Mouse (Mus musculus) limb, embryonic 12.5 days (tissue): ENCODE data around the gene Rarg. TPM values are rescaled to one million over a fixed set of nuclear protein-coding genes. Genes with fewer than 3 reads are reported as not detected.

Source experiments
- ATAC-seq: fragments of 200-750 bp; cut with Nextera tagmentation; 2 replicates; pipeline ENCODE4 v1.8.0; 2017; ENCODE audit warnings: low read depth, moderate TSS enrichment; ENCODE audit not compliant: insufficient number of reproducible peaks, insufficient read depth, low FRiP score, low TSS enrichment
- H3K27ac ChIP-seq: fragments of 300-500 bp; sonication (generic); 2 replicates; pipeline ENCODE4 v1.5.1; 2016; ENCODE audit warnings: mild to moderate bottlenecking, moderate library complexity
- H3K27me3 ChIP-seq: fragments of 300-500 bp; sonication (generic); 2 replicates; pipeline ENCODE4 v1.6.1; 2016; ENCODE audit warnings: mild to moderate bottlenecking, moderate library complexity
- H3K36me3 ChIP-seq: fragments of 300-500 bp; sonication (generic); 2 replicates; pipeline ENCODE4 v1.6.1; 2016; ENCODE audit warnings: mild to moderate bottlenecking, moderate library complexity
- H3K4me1 ChIP-seq: fragments of 300-500 bp; sonication (generic); replicated peaks from 2 replicates; pipeline ENCODE4 v1.6.1; 2016
- H3K4me2 ChIP-seq: fragments of 300-500 bp; sonication (generic); 2 replicates; pipeline ENCODE4 v1.6.1; 2016; ENCODE audit warnings: mild to moderate bottlenecking, moderate library complexity
- H3K4me3 ChIP-seq: fragments of 300-500 bp; sonication (generic); replicated peaks from 2 replicates; pipeline ENCODE4 v1.5.1; 2016; ENCODE audit warnings: mild to moderate bottlenecking
- H3K9ac ChIP-seq: fragments of 300-500 bp; sonication (generic); replicated peaks from 2 replicates; pipeline ENCODE4 v1.6.1; 2016; ENCODE audit warnings: mild to moderate bottlenecking, moderate library complexity
- H3K9me3 ChIP-seq: fragments of 300-500 bp; sonication (generic); 2 replicates; pipeline ENCODE4 v1.6.1; 2016; ENCODE audit warnings: mild to moderate bottlenecking, moderate library complexity
- WGBS: fragments of 180-500 bp; shearing (Covaris S2); methylation state at CpG from one replicate; pipeline ENCODE4 v1.1.7; 2016; 5-methylcytosine and 5-hydroxymethylcytosine counted together
- polyA plus RNA-seq: library from polyadenylated mRNA; unstranded; fragments of >200 nt; fragmentation: Nextera tagmentation; extraction: Ambion mirVana; gene quantifications from 2 replicates; pipeline ENCODE4 v1.2.1, GENCODE M21; 2016

The Rarg gene
- polyA plus RNA-seq: 137 TPM in 2 replicates

DNA sequence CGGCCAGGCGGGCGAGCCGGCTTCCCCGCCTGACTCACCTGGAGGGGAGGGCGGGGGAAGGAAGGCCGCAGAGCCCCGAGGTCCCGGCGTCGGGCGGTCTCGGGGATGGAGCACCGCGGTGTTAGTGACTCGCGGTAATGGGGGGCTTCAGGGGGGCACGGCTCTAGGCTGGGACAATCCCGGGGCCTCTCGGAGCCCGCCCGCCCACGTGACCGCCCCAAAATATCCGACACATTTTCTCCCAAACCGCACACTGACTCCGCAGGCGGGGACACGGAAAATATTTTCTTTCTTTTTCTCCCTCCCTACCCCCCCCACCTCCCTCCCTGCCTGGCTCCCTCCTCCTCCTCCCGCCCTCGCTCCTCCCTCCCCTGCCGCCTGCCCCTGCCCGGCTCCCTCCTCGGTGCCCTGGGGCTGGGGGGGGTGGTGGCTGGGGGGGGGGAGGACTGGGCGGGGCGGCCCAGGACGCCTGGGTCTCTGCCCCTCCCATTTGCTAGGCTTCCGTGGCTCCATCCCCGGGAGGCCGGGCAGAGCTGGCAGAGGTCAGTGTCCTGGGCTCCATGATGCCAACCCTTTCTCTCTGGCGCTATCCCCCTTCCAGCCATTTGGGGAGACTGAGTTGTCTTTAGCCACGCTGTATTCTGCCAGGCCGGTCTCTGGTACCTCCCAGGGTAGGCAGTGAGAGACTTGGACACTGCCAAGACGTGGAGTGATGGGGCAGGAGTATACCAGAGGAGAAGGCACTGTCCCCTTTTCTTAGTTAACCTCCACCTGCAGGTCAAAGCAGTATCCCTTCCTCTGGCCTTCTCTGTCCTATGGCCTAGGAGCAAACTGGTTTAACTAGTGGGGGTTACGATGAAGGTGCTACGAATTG lies at the start of gene Rarg:
TSS of gene Rarg (minus strand) at position 316 of the 874 bp plus-strand sequence.
- Histone ChIP-seq H3K4me1 (peaks cover 80% of the 10 kb centered on the region), H3K4me2 (peak within 1 kb of the TSS; percentile 92), H3K4me3 (peak within 1 kb of the TSS; percentile 82), H3K27ac (peak within 1 kb of the TSS; percentile 99), H3K9ac (peak within 1 kb of the TSS; percentile 93), H3K27me3 (no peaks in the 10 kb centered on the region), H3K9me3 (no peaks in the 10 kb centered on the region), H3K36me3 (peaks cover 21% of the 10 kb centered on the region)
- peak; percentile 39 for ATAC-seq
- under 1% methylated on average over 32 of the region's 46 CpGs for WGBS

DNA sequence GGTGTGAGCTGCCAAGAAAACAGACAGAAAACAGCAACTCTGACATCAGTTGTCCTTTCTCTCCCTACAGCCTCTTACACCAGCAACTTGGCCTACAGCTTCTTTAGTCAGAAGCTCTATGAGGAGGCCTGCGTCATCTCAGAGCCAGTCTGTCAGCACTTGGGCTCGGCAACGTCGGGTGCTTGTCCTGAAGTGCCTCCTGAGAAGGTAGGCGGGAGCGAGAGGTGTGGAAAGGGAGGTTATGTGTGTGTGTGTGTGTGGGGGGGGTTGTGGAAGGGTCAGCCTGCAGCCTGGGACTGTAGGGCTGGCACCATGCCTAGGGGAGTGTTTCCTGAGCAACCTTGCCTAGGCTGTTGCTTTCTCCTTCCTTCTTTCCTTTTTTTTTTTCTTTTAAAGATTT lies 45.2 kb upstream of the Rarg start:
- Histone ChIP-seq H3K36me3 (peaks cover 88% of the 10 kb centered on the region), H3K27ac (no peak overlapping the region), H3K27me3 (no peaks in the 10 kb centered on the region), H3K4me2 (no peak overlapping the region), H3K9me3 (no peaks in the 10 kb centered on the region), H3K9ac (no peak overlapping the region), H3K4me1 (no peaks in the 10 kb centered on the region), H3K4me3 (no peak overlapping the region)
- WGBS: 81% methylated on average over 6 of the region's 6 CpGs
- ATAC-seq: no peak

GRCm38 (mm10) chr15:102296368-102297006 lies 39.2 kb upstream of the Rarg start:
- 0 out of 2 replicates have a peak, but pooled peaks have one; percentile 21 for ATAC-seq

DNA sequence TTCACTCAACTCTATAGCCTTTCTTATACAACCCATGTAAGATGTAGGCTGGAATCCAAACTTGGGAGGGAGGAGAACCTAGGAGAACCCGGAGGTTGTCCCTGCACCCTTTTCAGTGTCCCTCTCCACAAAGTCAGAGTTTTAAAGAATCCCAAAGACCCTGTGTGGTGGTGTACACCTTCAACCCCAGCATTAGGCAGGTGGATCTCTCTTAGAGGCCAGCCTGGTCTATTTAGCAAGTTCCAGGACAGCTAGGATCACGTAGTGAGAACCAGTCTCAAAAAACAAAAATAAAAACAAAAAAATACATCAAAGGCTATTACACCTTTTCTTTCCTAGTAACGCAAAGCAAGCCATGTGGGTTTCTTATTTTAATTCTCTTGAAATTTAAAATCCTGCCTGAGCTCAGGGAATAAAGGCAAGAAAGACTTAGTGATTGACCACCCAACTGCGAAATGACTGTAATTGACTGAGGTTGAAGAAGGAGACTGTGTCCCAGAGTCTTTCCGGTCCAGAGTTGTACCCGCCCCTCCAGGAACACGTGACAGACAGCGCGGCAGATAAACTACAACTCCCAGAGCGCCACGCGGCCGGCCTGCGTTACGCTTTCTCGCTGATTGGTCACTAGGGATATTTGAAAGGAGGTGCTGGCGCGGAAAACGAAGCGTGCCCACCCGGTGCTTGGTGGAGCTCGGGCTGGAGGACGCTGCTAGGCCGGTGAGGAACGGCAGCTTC lies 38.5 kb upstream of the Rarg start, which contains the start of gene Espl1:
TSS of gene Espl1 (plus strand) at position 634 of the 735 bp plus-strand sequence.
- Histone ChIP-seq H3K4me3 (peak within 1 kb of the TSS; percentile 77), H3K9me3 (no peaks in the 10 kb centered on the region), H3K36me3 (peaks cover 28% of the 10 kb centered on the region), H3K4me1 (peaks cover 11% of the 10 kb centered on the region), H3K27ac (0 out of 2 replicates have a peak within 1 kb of the TSS, but pooled peaks have one; percentile 29), H3K4me2 (peak within 1 kb of the TSS; percentile 93), H3K27me3 (no peaks in the 10 kb centered on the region), H3K9ac (peak within 1 kb of the TSS; percentile 62)
- peak; percentile 95 for ATAC-seq
- WGBS: 7% methylated on average over 25 of the region's 25 CpGs

More at GRCm38 (mm10) chr15:102296368-102297006, 39.2 kb upstream of the Rarg start:
- peak overlapping the region; percentile 62 for H3K9ac ChIP-seq
- H3K36me3 ChIP-seq: peaks cover 35% of the 10 kb centered on the region
- H3K27me3 ChIP-seq: no peaks in the 10 kb centered on the region
- H3K4me3 ChIP-seq: peak overlapping the region; percentile 77
- H3K9me3 ChIP-seq: no peaks in the 10 kb centered on the region
- H3K27ac ChIP-seq: 0 out of 2 replicates have a peak overlapping the region, but pooled peaks have one; percentile 29
- H3K4me2 ChIP-seq: peak overlapping the region; percentile 93
- H3K4me1 ChIP-seq: peaks cover 11% of the 10 kb centered on the region
- 3% methylated on average over 24 of the region's 24 CpGs for WGBS

DNA sequence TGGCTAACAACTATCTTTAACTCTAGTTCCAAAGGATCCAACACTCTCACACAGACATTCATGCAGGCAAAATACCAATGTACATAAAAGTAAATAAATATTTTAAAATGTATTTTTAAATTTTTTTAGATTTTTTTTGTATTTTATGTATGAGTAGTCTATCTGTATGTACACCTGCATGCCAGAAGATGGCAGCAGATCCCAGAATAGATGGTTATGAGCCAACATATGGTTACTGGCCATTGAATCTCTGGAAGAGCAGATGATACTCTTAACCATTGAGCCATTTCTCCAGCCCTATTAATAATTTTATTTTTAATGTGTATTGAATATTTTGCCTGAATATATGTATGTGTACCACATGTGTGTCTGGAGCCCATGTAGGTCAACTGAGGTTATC lies 30.1 kb upstream of the Rarg start:
- no peaks in the 10 kb centered on the region for H3K9me3 ChIP-seq
- no peak overlapping the region for H3K27ac ChIP-seq
- H3K4me1 ChIP-seq: no peaks in the 10 kb centered on the region
- no peak overlapping the region for H3K4me3 ChIP-seq
- H3K27me3 ChIP-seq: no peaks in the 10 kb centered on the region
- H3K9ac ChIP-seq: no peak overlapping the region
- H3K36me3 ChIP-seq: peaks cover 7% of the 10 kb centered on the region; the same call in 1 of the 2 replicates
- no peak for ATAC-seq
- no peak overlapping the region for H3K4me2 ChIP-seq

DNA sequence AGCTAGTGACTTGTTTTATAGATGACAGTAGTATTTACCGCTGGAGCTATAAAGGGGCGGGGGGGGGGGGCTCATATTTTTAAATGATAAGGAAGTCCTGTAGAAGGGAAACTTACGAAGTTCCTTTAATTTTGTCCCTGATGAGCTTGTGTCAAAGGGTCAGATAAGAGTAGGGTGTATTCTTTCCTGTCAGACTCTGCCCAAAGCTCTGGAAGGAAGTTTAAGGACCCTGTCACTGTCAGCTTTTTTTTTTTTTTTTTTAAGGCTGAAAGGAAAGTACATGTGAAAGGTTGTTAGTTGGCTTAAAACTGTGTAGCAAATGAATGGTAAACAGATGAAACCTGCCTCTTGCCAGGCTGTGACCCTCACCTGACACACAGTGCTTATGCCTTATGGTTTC lies 26.3 kb upstream of the Rarg start:
- Histone ChIP-seq H3K4me3 (no peak overlapping the region), H3K4me1 (peaks cover 12% of the 10 kb centered on the region), H3K27ac (no peak overlapping the region), H3K4me2 (no peak overlapping the region), H3K36me3 (peaks cover 27% of the 10 kb centered on the region), H3K27me3 (no peaks in the 10 kb centered on the region), H3K9me3 (no peaks in the 10 kb centered on the region), H3K9ac (no peak overlapping the region)
- ATAC-seq: no peak
- 66% methylated on average over 3 of the region's 3 CpGs for WGBS

DNA sequence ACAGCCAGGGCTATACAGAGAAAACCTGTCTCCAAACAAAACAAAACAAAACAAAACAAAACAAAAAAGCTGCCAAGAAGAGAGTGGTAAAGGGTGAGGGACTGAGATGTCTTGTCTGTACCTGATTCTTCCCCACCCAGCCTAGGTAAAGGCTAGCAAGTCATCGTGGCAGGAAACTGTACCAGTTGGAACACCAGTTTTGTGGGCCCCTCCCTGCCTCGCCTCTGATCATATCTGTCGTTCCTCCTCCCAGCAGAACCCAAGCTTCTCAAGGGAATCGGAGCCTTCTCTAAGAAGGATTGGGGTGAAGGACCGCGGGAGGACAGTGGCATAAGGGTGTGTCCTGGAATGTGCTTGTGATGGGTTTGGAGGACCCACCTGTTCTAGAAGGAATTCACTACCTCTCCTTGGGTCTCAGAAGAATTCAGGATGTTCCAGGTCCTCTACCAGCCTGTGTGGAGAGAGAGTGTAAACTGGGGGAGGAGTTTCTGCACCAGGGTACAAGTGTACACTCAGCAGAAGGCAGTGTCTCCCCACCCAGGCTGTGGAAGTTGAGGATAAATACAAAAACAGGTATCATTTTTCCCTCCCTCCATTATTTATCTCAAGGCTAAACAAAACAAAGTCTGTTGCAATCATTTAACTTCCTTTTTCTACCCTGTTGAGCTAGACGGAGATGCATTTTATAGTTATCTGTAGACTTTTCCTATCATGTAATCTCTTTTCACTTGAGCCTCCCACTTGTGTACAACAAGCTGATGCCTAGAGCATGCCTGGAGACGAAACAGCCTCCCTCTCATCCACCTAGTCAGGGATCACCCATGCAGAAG lies 25.4 kb upstream of the Rarg start:
- Histone ChIP-seq H3K27me3 (no peaks in the 10 kb centered on the region), H3K36me3 (peaks cover 27% of the 10 kb centered on the region), H3K27ac (no peak overlapping the region), H3K4me1 (peaks cover 13% of the 10 kb centered on the region), H3K4me2 (no peak overlapping the region), H3K9ac (no peak overlapping the region), H3K4me3 (no peak overlapping the region), H3K9me3 (no peaks in the 10 kb centered on the region)
- 86% methylated on average over 8 of the region's 8 CpGs for WGBS
- no peak for ATAC-seq

DNA sequence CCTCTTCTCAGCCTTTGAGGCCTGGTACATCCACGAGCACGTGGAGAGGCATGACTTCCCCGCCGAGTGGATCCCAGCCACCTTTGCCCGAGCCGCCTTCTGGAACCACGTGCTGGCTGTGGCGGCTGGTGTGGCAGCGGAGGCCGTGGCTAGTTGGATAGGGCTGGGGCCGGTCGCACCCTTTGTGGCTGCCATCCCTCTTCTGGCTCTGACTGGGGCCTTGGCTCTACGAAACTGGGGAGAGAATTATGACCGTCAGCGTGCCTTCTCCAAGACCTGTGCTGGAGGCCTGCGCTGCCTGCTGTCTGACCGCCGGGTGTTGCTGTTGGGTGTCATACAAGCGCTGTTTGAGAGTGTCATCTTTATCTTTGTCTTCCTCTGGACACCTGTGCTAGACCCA lies 23.3 kb upstream of the Rarg start:
- Histone ChIP-seq H3K4me3 (peak overlapping the region; percentile 89), H3K4me2 (peak overlapping the region; percentile 91), H3K27me3 (no peaks in the 10 kb centered on the region), H3K9me3 (no peaks in the 10 kb centered on the region), H3K36me3 (peaks cover 27% of the 10 kb centered on the region), H3K4me1 (peaks cover 13% of the 10 kb centered on the region), H3K9ac (0 out of 2 replicates have a peak overlapping the region, but pooled peaks have one; percentile 75), H3K27ac (no peak overlapping the region)
- WGBS: 94% methylated on average over 19 of the region's 19 CpGs
- ATAC-seq: no peak

DNA sequence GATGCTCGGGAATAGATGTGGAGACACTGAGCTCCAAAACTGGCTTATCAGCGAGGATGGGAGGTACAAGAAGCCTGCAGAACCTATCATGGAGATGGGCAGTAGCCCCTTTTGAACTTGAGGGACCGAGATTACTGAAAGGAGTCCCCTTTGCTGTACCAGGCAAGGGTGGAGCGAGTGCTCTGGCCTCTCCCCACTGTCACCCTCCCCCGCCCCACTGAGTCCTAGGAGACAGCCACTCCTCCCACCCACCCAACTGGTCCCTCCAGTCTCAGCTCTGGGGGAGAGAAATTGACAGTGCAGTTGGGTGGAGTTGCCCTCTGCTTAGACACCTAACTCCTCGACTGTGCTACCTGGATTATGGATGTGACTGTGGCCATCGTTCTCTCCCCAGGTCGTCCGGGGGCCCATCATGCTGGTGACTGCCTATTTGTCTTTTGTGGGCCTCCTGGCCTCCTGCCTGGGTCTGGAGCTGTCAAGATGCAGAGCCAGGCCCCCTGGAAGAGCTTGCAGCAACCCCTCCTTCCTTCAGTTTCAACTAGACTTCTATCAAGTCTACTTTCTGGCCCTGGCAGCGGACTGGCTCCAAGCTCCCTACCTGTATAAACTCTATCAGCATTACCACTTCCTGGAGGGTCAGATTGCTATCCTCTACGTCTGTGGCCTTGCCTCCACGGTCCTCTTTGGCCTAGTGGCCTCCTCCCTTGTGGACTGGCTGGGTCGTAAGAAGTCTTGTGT lies 22.6 kb upstream of the Rarg start:
- Histone ChIP-seq H3K4me1 (peaks cover 13% of the 10 kb centered on the region), H3K27me3 (no peaks in the 10 kb centered on the region), H3K27ac (peak overlapping the region; percentile 87), H3K36me3 (peaks cover 27% of the 10 kb centered on the region), H3K9ac (peak overlapping the region; percentile 75), H3K4me2 (peak overlapping the region; percentile 91), H3K4me3 (peak overlapping the region; percentile 89), H3K9me3 (no peaks in the 10 kb centered on the region)
- no peak for ATAC-seq
- WGBS: 28% methylated on average over 13 of the region's 13 CpGs
